Mouse (Mus musculus): ENCODE results near the gene Krt71. TPM values are rescaled to one million over a fixed set of nuclear protein-coding genes. Genes with fewer than 3 reads are reported as not detected.

The Krt71 gene
- total RNA-seq, 2 experiments from 2014 or later, result not detected

- no peak for DNase-seq (ENCODE audit: low spot score in 2 of 2)
Observed at GRCm38 (mm10) chr15:101688161-101688560, 54.7 kb downstream of the Krt71 start.

Small RNA genes within 50 kb of the gene (microRNA-seq; reads per million reads assigned to microRNA genes)
- gene Gm44323, result not detected
- not detected for gene Gm44342

Other genes with a start within 250 kb of the Krt71 start
- gene Gm49425, start 225.8 kb downstream of the Krt71 start, total RNA-seq (2021), result not detected
- not detected for gene Krt84, start 210.3 kb downstream of the Krt71 start, total RNA-seq (2021)
- not detected for gene Krt82, start 192.4 kb downstream of the Krt71 start, total RNA-seq (2021)
- under 1 TPM; 0.31 to 0.34 TPM for gene Krt90, start 180.2 kb downstream of the Krt71 start, total RNA-seq (2021)
- gene Krt75, start 169.2 kb downstream of the Krt71 start, total RNA-seq (2021), result not detected
- gene Gm5414, start 114.9 kb downstream of the Krt71 start, total RNA-seq (2021), result not detected
- not detected for gene Gm5478, start 95.7 kb downstream of the Krt71 start, total RNA-seq (2021)
- gene Krt6b, start 62.8 kb downstream of the Krt71 start, total RNA-seq (2021), result not detected
- not detected for gene Krt6a, start 48.8 kb downstream of the Krt71 start, total RNA-seq (2021)
- not detected for gene Krt5, start 30.2 kb downstream of the Krt71 start, total RNA-seq (2021)
- gene Krt72, start 43.4 kb upstream of the Krt71 start, total RNA-seq (2021), result not detected
- not detected for gene Krt73, start 59.2 kb upstream of the Krt71 start, total RNA-seq (2021)
- gene Krt2, start 75.1 kb upstream of the Krt71 start, total RNA-seq (2021), result not detected
- under 1 TPM; 0.39 to 0.45 TPM for gene Krt1, start 107.7 kb upstream of the Krt71 start, total RNA-seq (2021)
- gene Krt77, start 126.6 kb upstream of the Krt71 start, total RNA-seq (2021), result not detected
- gene Krt76, start 149.8 kb upstream of the Krt71 start, total RNA-seq (2021), result not detected
- not detected for gene Krt4, start 181.6 kb upstream of the Krt71 start, total RNA-seq (2021)
- gene Krt79, start 197.2 kb upstream of the Krt71 start, total RNA-seq (2021), result 1 to 10 TPM; 1.2 to 1.4 TPM
- gene Krt78, start 211.2 kb upstream of the Krt71 start, total RNA-seq (2021), result not detected